Mouse (Mus musculus) stomach, embryonic 16.5 days (tissue): Measurements from ENCODE around the gene Mgam. TPM values are rescaled to one million over a fixed set of nuclear protein-coding genes. Genes with fewer than 3 reads are reported as not detected.
"Not testable (repeated sequence)": the region's sequence is repeated elsewhere in the genome, so short reads cannot be mapped to it uniquely, and the experiment has no call there.

ENCODE experiments used
- ATAC-seq: fragments of 200-750 bp; cut with Nextera tagmentation; 2 replicates; pipeline ENCODE4 v1.8.0; 2017; ENCODE audit warnings: moderate number of reproducible peaks, moderate TSS enrichment; ENCODE audit not compliant: insufficient read depth, low FRiP score
- H3K27ac ChIP-seq: fragments of 300-500 bp; sonication (generic); 2 replicates; pipeline ENCODE4 v1.5.1; 2014; ENCODE audit warnings: low read length
- H3K27me3 ChIP-seq: fragments of 300-500 bp; sonication (generic); 2 replicates; pipeline ENCODE4 v1.6.1; 2014; ENCODE audit warnings: low read length, control low read depth, mixed read lengths; ENCODE audit not compliant: control insufficient read depth, insufficient read depth
- H3K36me3 ChIP-seq: fragments of 300-500 bp; sonication (generic); 2 replicates; pipeline ENCODE4 v1.6.1; 2014; ENCODE audit warnings: low read length; ENCODE audit not compliant: control insufficient read depth, insufficient read depth
- H3K4me1 ChIP-seq: fragments of 300-500 bp; sonication (generic); 2 replicates; pipeline ENCODE4 v1.6.1; 2014; ENCODE audit warnings: low read length, control low read depth, mixed read lengths; ENCODE audit not compliant: control insufficient read depth, insufficient read depth
- H3K4me2 ChIP-seq: fragments of 300-500 bp; sonication (generic); 2 replicates; pipeline ENCODE4 v1.6.1; 2014; ENCODE audit warnings: low read depth, low read length, mixed read lengths
- H3K4me3 ChIP-seq: fragments of 300-500 bp; sonication (generic); replicated peaks from 2 replicates; pipeline ENCODE4 v1.5.1; 2014; ENCODE audit warnings: mild to moderate bottlenecking, low read length
- H3K9ac ChIP-seq: fragments of 300-500 bp; sonication (generic); 2 replicates; pipeline ENCODE4 v1.6.1; 2014; ENCODE audit warnings: low read length
- H3K9me3 ChIP-seq: fragments of 300-500 bp; sonication (generic); replicated peaks from 2 replicates; pipeline ENCODE4 v1.6.1; 2016; ENCODE audit warnings: low read length, control low read depth; ENCODE audit not compliant: control insufficient read depth
- WGBS: fragments of 180-500 bp; shearing (Covaris S2); extraction: QIAGEN DNeasy Blood & Tissue Kit; methylation state at CpG from one replicate; pipeline ENCODE4 v1.1.7; 2014; 5-methylcytosine and 5-hydroxymethylcytosine counted together
- polyA plus RNA-seq: library from polyadenylated mRNA; unstranded; fragments of >200 nt; fragmentation: Nextera tagmentation; extraction: Ambion mirVana; gene quantifications from 2 replicates; pipeline ENCODE4 v1.2.1, GENCODE M21; 2015

The Mgam gene
- polyA plus RNA-seq = 3.0 and 3.9 TPM in 2 replicates

- Histone ChIP-seq H3K4me3 (no peak within 1 kb of the TSS), H3K36me3 (no peaks in the 10 kb centered on the region), H3K27me3 (no peaks in the 10 kb centered on the region), H3K9ac (no peak within 1 kb of the TSS), H3K9me3 (no peaks in the 10 kb centered on the region), H3K4me1 (no peaks in the 10 kb centered on the region), H3K4me2 (no peak within 1 kb of the TSS), H3K27ac (no peak within 1 kb of the TSS)
- no peak for ATAC-seq
- WGBS = 76% methylated on average over 8 of the region's 8 CpGs
Observed at GRCm38 (mm10) chr6:40628406-40629000, at the start of gene Mgam. Mgam (plus strand) TSS chr6:40628831.

GRCm38 (mm10) chr6:40584336-40584735, 44.3 kb upstream of the Mgam start:
- H3K4me2 ChIP-seq = no peak overlapping the region
- no peaks in the 10 kb centered on the region for H3K9me3 ChIP-seq
- H3K36me3 ChIP-seq = no peaks in the 10 kb centered on the region
- no peak overlapping the region for H3K27ac ChIP-seq
- no peak overlapping the region for H3K9ac ChIP-seq
- no peak overlapping the region for H3K4me3 ChIP-seq
- ATAC-seq = no peak
- H3K4me1 ChIP-seq = no peaks in the 10 kb centered on the region
- no peaks in the 10 kb centered on the region for H3K27me3 ChIP-seq
- 84% methylated on average over 6 of the region's 6 CpGs for WGBS

GRCm38 (mm10) chr6:40585645-40586044, 43.0 kb upstream of the Mgam start, which contains the start of gene Clec5a:
Clec5a (minus strand) TSS chr6:40585821.
- no peaks in the 10 kb centered on the region for H3K9me3 ChIP-seq
- no peak for ATAC-seq
- no peak within 1 kb of the TSS for H3K4me2 ChIP-seq
- no peak within 1 kb of the TSS for H3K27ac ChIP-seq
- 74% methylated on average over 5 of the region's 5 CpGs for whole genome bisulfite sequencing
- no peak within 1 kb of the TSS for H3K9ac ChIP-seq
- no peak within 1 kb of the TSS for H3K4me3 ChIP-seq
- no peaks in the 10 kb centered on the region for H3K4me1 ChIP-seq
- no peaks in the 10 kb centered on the region for H3K27me3 ChIP-seq
- H3K36me3 ChIP-seq = no peaks in the 10 kb centered on the region

- Histone ChIP-seq H3K4me1 (no peaks in the 10 kb centered on the region), H3K4me2 (no peak overlapping the region), H3K27me3 (no peaks in the 10 kb centered on the region), H3K36me3 (no peaks in the 10 kb centered on the region), H3K9ac (no peak overlapping the region), H3K4me3 (no peak overlapping the region), H3K9me3 (no peaks in the 10 kb centered on the region), H3K27ac (no peak overlapping the region)
- 89% methylated on average over 2 of the region's 2 CpGs for WGBS
- ATAC-seq = no peak
Observed at GRCm38 (mm10) chr6:40588346-40588745, 40.3 kb upstream of the Mgam start.

DNA sequence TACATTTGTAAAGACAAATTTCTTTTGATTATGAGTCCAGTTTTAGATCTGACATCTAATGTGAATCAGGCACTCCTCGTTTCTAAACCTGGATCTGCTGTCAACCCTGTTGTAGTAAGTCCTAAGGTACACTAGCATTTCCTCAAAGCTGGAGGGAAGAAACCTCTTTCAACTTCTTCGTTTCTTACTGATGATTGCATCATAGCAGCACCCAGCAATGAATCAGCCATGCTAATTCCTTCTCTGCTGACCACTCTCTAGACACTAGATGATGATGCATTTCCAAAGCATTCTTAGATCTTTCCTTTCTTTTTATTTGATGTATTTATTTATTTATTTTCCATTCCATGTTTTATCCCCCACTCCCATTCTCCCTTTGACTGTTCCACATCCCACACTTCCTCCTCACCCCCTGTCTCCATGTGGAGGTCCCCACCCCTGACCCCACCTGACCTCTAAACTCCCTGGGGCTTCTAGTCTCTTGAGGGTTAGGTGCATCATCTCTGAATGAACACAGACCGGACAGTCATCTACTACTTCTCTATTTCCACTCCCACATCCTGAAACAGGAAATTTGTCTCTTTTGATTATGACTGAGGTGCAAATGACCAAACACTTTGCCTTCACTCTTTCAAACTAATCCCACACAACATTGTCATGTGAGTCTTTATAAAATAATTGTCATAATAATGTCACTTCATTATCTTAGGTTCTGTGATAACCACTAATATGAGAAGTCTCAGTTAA, 33.7 kb upstream of the Mgam start:
- H3K9ac ChIP-seq = no peak overlapping the region
- no peaks in the 10 kb centered on the region for H3K4me1 ChIP-seq
- H3K4me3 ChIP-seq = no peak overlapping the region
- H3K36me3 ChIP-seq = no peaks in the 10 kb centered on the region
- WGBS = 73% methylated on average over 3 of the region's 3 CpGs
- H3K27me3 ChIP-seq = no peaks in the 10 kb centered on the region
- no peak overlapping the region for H3K27ac ChIP-seq
- ATAC-seq = no peak
- H3K9me3 ChIP-seq = no peaks in the 10 kb centered on the region
- no peak overlapping the region for H3K4me2 ChIP-seq

- H3K9me3 ChIP-seq, H3K4me1 ChIP-seq, H3K4me2 ChIP-seq, H3K36me3 ChIP-seq, ATAC-seq, H3K4me3 ChIP-seq, H3K27me3 ChIP-seq, H3K27ac ChIP-seq, H3K9ac ChIP-seq: not testable (repeated sequence)
- WGBS = 37% methylated on average over 4 of the region's 4 CpGs
Observed at GRCm38 (mm10) chr6:40598546-40598945, 30.1 kb upstream of the Mgam start.

DNA sequence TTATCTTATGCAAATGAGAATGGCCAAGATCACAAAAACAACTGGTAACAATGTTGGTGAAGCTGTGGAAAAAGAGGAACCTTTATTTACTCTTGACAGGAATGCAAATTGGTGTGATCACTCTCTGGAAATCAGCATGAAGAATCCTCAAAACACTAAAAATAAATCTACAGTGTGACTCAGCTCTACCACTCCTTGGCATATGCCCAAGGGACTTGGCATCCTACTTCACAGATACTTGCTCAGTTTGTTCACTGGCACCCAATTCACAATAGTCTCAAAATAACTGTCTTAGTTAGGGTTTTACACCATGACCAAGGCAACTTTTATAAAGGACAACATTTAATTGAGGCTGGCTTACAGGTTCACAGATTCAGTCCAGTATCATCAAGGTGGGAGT, 21.2 kb upstream of the Mgam start:
- H3K9me3 ChIP-seq = no peaks in the 10 kb centered on the region
- H3K4me1 ChIP-seq = no peaks in the 10 kb centered on the region
- H3K27me3 ChIP-seq = no peaks in the 10 kb centered on the region
- no peak overlapping the region for H3K9ac ChIP-seq
- no peaks in the 10 kb centered on the region for H3K36me3 ChIP-seq
- H3K27ac ChIP-seq = no peak overlapping the region
- H3K4me3 ChIP-seq = no peak overlapping the region
- H3K4me2 ChIP-seq = no peak overlapping the region
- ATAC-seq = no peak

DNA sequence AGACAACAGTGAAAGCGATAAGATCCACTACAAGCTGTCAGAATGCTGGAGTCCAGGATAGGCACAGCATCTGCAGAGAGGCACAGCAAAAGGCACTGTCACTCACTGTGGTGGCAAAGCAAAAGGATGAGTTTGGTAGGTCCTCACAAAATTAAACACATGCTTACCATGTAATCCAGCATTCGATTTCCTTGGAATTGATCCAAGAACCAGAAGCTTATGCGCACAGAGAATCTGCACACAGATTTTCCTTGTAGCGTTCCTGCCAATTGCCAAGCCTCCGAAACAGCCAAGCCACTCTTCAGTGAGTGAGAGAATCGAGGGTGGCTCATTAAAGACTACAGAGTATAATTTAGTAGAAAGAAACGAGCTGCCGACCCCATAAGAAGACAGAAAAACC, 18.4 kb upstream of the Mgam start:
- Histone ChIP-seq H3K9me3 (no peaks in the 10 kb centered on the region), H3K4me1 (no peaks in the 10 kb centered on the region), H3K9ac (no peak overlapping the region), H3K4me3 (no peak overlapping the region), H3K27ac (no peak overlapping the region), H3K4me2 (no peak overlapping the region), H3K36me3 (no peaks in the 10 kb centered on the region), H3K27me3 (no peaks in the 10 kb centered on the region)
- WGBS = 68% methylated on average over 8 of the region's 8 CpGs
- no peak for ATAC-seq

- Histone ChIP-seq H3K9me3 (no peaks in the 10 kb centered on the region), H3K9ac (no peak within 1 kb of the TSS), H3K27ac (no peak within 1 kb of the TSS), H3K27me3 (no peaks in the 10 kb centered on the region), H3K36me3 (no peaks in the 10 kb centered on the region), H3K4me1 (no peaks in the 10 kb centered on the region), H3K4me2 (no peak within 1 kb of the TSS), H3K4me3 (no peak within 1 kb of the TSS)
- ATAC-seq = no peak
- 86% methylated on average over 4 of the region's 4 CpGs for whole genome bisulfite sequencing
Observed at GRCm38 (mm10) chr6:40613260-40613852, 15.3 kb upstream of the Mgam start, which contains the start of gene Tas2r138. Tas2r138 (minus strand) TSS chr6:40613310.
